Mouse (Mus musculus) naive thymus-derived CD4-positive, alpha-beta T cell, adult 2 months (primary cell): ENCODE measurements around the gene Srsf3.
"Not testable (repeated sequence)": the region's sequence is repeated elsewhere in the genome, so short reads cannot be mapped to it uniquely, and the experiment has no call there.

Source experiments
- DNase-seq: peaks from one replicate; pipeline ENCODE4 v3.0.0-alpha.2; 2011; ENCODE audit warnings: low read depth

Gene Srsf3

DNA sequence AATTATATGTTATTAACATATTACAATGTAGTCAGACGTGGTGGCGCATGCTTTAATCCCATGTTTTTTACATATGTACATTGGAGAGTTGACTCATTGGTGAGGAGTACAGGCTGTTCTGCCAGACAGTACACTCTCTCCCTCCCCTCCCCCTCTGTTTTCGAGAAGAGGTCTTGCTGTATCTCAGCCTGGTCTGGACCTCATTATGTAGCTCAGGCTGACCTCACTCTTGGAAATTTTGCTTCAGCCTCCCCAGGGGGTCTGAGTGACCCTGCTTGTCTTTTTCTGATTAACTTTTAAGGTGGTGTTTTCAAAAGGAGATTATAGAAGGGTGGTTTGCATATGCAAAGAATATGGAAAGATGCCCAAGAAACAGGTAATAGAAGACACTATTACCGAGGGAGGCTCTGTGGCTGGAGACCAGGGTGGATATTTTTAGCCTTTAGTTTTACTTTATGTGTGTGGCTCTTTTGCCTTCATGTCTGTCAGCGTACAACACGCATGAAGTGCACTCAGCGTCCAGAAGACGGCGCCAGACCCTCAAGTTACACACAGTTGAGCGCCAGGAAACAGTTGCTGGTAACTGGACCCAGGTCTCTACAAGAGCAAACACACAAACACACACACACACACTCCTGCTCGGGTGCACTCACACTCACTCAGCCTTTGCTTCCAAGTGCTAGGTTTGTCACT, 14.0 kb upstream of the Srsf3 start:
- DNase-seq, result peak; percentile 45

DNA sequence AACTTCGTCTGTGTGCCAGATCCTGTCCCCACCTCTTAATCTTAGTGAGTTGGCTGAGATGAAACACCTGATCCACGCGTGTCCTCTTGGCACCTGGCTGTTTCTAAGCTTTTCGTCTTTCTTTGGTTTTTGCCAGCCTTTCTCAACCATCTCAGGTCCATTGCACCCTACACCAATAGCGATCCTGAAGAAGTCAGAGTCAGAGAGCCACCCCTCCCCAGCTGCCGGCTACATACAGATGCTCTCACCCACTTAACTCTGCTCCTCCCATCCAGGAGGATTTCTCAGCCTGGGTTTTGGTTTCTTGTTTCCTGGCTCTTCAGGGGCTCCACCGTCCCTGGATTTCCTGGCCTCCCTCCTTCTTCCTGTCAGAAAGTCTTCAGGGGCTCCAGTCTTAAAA, 13.0 kb upstream of the Srsf3 start:
- DNase-seq, result no peak

DNA sequence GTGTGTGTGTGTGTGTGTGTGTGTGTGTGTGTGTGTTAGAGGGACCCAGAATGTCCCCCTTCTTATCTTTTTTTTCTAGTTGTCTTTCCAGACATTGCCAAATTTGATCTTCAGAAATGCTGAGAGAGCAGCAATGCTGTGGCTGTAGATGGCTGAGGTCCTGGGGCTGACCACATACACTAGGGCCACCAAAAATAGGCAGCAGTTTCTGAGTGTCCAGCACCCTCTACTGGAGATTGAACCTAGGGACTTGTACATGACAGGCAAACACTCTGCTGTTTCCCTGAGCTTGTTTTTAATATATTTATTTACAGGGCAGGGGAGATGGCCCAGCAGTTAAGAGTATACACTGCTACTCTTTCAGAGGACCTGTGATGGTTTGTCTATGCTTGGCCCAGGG, 12.0 kb upstream of the Srsf3 start:
- no peak for DNase-seq

DNA sequence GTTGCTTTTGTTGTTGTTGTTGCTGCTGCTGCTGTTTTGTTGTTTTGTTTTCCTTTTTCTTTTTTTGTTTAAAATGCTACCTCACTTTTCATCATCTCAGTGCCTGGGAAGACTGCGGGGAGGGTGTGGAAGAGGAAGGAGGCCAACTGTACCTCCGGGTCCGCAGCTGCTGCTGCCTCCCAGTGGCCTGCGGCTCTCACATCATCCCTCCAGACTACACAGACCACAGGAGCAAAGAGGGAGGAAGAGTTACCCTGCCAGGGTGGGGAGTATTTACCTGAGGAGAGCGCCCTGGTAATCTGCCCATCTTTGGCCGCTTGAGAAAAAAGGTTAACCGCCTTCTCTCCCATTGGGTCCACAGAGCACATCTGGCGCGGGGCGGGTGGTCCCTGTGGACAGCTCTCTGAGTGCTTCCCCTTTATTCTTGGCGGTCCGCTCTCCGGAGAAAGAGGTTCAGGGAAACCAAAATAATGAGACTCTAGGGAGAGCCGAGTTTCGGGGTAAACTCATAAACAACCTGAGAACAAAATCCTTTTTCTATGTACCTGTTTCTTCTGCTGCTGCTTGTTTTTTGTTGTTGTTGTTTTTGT, 10.1 kb upstream of the Srsf3 start:
- peak; percentile 67 for DNase-seq

DNA sequence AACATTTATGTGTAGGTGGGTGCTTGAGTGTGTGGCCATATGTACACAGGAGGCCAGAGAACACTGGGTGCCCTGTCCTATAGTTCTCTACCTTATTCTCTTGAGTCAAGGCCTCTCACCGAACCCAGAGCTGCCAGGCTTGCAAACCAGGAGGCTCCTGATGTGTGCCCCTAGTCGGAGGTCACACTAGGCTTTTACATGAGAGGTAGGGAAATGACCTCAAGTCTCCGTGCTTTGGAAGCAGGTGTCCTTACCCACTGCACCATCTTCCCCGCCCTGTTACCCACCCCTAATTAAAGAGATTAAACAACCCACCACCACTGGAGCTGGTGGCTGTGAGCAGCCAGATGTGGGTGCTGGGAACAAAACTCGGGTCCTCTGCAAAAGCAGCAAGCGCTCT, 9.1 kb upstream of the Srsf3 start:
- DNase-seq, result no peak

DNA sequence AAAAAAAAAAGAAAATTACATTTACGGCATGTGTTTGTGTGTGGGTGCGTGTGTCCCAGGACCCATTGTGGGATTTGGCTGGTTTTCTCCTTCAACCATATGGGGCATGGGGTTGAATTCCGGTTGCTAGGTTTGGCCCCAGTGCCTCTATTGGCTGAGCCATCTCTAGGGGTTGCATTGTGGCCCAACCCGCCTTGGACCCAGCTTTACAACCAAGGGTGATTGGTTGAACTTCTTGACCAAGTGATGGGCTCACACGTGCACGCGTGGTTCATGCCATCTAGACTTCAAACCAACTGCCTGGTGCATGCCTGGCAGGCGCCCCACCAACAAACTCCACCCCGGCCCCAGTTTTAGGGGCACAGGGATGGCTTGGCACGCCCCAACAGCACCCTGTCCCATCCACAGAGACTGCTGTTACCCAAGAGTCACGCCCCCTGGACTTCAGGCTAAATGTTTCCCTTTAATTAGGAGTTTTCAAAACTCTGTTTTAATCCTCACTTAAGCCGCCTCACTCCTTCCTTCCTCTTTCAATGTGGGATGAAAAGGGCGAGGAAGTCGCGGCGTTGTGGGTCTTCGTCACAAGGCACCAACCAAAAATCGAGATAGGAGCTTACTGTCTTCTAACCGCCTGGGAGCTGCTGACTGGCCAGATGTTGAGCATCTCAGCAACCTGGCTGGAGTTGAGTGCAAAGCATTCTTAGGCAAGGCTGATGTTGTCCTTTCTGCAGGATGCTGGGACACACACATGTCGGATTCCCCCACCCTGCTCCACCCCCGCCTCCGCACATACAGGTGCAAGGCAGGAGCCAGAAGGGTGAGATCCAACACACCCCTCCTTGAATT, 8.2 kb upstream of the Srsf3 start:
- no peak for DNase-seq

DNA sequence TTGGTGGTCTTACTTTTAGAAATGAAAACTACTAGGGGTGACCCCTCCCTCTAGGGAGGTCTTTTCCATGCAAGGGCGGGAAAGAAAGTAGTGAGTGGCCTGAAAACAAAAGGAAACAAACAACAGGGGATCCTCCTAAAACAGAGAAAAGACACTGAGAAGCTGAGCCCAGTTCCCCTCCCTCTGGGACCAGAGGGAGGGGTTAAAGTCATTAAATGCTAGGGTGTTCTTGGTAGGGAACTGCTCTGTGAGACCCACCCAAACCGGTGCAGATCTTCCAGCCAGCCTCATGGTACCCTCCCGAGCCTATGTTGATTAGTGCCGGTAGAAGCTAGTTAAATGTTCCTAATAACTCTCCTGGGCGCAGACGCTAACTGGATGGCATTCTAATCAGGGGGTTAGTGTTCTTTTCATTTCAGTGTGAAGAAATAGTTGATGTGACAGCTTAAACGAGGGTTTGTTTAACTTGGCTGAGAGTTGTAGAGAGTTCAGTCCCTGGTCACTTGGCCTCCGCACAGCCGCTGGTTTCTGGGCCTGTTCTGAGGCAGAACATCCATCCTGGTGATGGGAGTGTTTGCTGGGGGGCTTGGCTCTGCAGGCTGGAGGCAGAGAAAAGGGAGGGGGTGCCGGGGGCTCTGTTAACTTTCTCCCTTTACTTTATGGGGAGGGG, 7.4 kb upstream of the Srsf3 start:
- no peak for DNase-seq

DNA sequence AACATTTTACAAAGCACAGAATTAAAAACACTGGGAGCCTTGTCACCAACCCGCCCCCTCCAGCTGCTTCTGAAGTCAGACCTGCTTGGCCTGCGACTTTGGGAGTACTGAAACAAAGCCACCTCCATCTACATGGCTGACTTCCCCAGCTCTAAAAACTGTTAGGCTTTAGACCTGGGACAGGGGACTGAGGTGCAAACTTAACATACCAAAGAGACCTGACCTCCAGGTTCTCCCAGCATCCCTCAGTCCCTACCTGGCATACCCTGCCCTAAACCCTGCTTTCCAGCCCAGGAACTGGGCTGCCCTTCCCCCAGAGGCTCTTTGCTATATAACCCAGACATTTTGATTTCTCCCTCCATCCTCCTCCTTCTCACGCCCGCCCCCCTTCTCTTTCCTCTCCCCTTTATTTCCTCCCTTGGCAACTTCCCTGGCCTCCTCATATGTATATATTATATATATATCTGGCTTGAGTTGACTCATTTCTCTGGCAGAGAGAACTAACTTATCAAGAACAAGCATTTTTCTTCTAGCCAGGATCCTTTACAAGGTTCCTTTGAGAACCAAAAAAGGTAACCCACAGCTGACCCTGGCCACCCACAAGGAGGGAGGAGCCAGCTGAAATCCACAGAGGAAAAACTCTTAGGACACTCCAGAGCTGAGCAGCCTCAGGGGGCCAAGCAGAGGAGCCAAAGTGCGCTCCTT, 5.6 kb upstream of the Srsf3 start:
- DNase-seq, result no peak

DNA sequence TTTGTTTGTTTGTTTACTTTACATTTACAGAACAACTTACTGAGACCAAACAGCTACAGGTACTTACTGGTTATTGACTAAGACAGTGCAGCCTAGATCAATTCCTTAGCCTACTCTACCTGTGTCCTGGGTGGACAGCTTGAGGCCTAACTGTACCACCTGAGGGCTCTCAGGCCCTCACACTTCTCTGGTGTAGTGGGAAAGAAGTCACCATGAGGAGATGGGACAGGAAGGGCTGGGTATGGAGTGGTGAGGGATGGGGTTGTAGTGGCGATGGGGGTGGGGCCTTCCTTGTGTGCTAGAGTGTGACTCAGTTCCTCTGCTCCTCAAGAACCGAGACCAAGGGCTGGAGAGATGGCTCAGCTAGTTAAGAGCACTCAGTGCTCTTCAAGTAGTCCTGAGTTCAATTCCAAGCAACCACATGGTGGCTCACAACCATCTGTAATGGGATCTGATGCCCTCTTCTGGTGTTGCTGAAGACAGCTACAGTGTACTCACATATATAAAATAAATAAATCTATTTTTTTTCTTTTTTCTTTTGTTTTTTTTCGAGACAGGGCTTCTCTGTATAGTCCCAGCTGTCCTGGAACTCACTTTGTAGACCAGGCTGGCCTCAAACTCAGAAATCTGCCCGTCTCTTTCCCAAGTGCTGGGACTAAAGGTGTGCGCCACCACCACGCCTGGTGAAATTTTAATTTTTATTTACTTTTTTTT, 1.9 kb upstream of the Srsf3 start:
- DNase-seq, result peak; percentile 37

DNA sequence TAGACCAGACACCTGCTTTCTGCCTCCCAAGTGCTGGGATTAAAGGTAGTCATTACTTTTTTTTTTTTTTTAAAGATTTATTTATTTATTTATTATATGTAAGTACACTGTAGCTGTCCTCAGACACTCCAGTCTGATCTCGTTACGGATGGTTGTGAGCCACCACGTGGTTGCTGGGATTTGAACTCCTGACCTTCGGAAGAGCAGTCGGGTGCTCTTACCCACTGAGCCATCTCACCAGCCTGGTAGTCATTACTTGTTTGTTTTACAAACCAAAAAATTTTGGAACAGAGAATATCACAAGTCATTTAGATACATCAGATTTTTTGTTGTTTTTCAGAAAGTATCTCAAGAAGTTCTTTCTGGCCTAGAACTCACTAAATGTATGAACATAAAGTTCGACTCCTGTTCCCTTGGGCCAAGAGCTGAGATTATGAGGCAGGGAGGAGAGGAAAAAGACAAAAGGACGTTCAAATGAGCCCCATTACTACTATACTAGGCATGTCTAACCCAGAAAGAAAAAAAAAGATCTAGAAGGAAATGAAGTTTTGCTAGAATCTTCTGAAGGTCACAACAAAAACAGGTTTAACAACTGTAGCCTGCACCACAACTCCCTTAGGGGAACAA, 1.2 kb upstream of the Srsf3 start:
- not testable (repeated sequence) for DNase-seq

DNA sequence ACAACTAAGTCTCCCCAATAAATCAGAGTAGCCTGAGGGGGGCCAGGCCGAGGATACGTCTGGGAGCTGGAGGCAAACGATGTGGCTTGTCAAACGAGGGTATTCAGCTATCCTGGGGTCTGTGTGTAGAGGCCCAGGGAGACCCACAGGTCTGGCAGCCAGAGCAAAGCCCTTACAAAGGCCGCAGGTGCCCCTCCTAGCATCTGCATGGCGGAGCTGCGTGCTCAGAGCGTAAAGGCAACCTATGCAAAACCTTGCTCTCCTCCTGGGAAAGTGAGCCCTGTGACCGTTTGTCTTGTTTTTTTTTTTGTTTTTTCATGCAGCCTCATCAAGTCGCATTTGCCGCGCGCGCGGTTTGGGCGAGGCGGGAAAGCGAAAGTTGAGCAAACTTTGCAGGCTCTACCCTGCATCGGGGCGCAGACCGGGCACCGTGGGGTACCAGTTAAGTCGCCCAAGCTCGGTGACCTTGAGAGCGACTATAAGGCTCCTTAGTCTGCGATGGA, 606 bp upstream of the Srsf3 start:
- no peak for DNase-seq

DNA sequence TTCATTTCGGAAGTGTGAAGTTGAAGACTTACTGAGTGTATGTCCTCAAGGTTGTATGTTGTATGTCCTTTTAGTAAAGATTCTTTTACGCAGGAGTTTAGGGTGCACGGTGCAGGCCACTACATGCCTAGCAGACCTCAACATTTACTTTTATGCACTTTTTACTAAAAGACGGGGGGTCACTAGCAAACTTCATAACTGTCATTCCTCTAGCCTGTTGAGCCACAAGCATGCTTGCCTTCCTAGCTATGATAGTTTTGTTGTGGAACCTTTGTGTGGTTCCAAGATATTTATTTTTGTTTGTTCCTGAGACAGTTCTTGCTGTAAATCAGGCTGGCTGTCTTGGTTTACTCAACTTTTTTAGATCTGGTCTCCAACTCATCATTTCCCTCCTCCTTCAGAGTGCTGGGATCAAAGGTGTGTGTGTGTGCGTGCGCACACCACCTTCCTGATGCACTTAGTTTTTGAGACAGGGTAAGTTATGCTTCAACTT, 1.2 kb downstream of the Srsf3 start:
- peak; percentile 57 for DNase-seq

DNA sequence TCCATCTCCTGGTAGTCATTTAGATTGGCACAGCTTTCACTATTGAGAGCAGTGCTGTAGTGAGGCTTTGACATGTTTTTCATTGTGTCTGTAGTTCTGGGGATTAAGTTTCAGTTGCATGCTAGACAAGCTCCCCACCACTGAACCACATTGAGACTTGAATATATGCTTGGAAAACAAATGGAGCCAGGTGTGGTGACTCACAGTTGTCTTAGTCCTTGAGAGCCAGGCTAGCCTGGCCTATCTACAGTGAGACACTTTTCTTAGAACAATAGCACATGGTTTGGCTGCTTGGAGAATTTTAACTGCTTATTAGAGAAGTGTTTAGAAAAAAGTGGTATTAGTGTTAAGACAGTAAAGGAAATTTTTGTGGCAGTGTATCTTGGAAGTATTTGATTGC, 1.8 kb downstream of the Srsf3 start:
- DNase-seq, result peak; percentile 53

DNA sequence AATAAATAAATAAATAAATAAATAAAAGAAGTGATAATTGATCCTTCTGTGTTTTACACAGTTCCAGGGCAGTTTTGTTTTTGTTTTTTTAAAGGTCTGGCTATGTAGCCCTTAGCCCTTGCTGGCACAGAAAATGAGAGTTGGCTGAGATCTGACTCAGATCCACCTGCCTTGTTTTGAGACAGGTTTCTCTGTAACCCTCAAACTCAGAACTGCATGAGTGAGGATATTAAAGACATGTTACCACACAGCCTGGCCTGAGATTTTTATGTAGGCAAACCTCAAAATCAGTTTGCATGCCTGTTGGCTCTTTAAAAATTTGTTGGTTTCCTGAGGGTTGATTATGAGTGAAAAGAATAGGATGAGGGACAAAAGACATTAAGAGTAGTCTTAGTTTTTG, 3.1 kb downstream of the Srsf3 start:
- DNase-seq, result peak; percentile 38

DNA sequence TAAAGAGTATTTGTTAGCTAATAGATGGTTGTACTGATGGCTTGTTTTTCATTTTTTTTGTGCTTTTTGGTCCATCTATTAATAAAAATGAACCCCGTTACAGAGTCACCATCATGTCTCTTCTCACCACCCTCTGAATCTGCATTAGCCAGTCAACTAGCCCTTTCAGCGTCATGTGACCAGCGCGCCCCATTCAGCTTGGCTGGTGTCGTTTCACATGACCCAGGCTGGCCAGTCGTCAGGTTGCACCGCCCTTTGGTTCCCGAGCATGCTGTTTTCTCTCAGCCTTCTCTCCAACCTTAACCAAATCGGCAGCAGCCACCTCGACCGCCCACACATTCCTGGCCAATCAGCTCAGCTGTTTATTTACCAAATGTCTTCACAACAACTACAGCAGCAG, 6.9 kb downstream of the Srsf3 start:
- DNase-seq, result peak; percentile 37

DNA sequence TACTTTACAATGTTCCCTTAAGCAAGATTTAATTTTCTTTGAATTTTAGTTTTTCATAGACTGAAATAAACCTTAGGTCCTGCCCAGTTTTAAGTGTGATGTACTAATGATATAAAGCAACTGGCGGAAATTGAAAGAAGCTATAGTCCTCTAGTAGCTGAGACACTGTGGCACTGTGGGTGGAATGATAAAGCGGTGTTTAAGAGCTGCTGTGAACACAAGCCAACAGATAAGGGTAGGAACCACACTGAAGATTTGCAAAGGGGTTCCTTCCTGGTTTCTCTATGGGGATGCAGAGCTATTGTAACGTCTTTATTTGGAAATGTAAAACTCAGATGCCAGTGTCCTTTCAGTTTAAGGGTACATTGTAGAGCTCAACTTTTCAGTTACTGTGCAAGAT, 9.2 kb downstream of the Srsf3 start:
- DNase-seq, result not testable (repeated sequence)

DNA sequence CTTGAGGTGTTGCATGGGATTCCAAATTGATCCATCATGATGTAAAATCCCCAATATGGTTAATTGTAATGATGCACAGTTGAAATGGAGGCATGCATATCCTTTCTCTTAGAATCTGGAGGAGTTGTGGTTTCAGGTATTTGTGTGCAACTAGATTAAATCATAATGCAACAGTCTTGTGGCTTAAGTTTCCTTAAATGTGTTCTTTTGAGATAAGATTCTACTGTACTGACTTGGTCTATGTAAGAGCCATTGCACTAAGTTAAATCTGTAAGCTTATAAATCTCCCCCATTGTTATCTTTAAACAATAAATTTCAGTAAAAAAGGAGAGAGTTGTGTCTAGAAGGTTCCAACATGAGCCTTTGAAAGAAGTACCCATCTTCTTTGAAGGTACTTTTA, 10.1 kb downstream of the Srsf3 start:
- DNase-seq, result no peak

DNA sequence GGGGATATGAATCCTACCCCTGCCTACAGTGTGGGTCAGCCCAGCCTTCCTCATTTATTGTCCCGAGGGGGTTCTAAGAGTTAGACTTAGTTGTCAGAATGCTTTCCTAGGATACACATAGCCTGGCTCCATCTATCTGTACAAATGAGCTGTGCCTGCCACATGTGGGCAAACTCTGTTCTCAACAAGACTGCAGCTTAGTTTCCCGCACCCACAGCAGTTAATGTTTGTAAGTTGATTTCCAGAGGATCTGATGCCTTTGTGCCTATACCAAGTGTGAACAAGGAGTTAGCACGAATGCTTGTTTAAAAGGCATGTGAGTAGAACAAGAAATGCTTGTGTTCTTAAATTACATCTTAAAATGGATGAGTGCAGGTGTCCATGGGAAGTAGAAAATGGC, 11.2 kb downstream of the Srsf3 start:
- DNase-seq, result no peak

DNA sequence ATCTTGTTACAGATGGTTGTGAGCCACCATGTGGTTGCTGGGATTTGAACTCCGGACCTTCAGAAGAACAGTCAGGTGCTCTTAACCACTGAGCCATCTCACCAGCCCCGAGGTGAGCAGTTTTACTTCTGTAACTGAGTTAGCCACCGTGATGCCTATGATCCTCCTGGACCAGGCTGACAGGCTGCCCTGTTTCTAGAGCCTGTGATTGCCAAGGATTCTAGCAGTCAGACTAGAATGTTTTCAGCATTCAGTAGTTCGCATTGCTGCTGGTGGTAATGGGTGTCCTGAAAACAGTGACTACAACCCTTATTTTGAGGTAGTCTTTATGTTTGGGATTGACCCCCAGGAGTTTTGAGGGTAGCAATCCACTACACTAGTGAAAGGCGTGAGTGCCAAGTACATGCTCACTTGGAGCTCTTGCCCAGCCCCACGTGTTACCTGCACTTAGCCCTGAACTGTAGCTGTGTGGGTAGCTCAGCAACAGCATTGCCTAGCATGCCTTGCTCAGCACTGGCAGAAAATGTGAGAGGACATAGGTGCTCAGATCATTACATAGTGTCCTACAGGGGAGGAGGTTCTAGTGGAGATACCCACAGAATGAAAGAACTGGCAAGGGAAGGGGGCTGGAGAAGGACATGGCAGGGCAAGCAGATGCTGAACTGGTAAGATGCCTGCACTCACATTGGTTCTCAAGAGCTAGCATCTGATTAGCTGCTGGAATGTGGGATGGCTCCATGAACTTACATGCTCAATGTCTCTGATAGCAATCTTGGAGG, 11.9 kb downstream of the Srsf3 start:
- DNase-seq, result no peak

DNA sequence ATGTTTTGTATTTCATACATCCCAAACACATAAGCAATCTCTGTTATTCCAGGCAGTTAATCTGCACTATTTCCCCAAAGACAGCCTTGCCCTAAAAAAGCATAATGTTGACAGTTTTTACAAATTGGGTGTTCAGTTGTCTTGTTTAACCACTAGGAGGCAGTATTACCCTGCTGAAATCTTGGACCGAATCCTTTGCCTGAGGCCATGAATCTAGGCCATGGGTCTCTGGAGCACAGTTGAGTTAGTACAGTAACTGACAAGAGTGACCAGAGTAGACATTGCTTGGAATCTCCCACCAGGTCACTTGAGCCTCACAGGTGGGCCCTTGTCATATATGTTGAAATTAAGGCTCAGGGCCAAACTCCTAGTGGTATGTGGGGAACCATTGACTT, 12.5 kb downstream of the Srsf3 start:
- DNase-seq, result peak; percentile 81
